Mouse (Mus musculus) liver, embryonic 14.5 days (tissue): Measurements from ENCODE around the gene Zfp114.

Experiments used
- CTCF ChIP-seq: IDR thresholded peaks from 2 replicates; pipeline ENCODE4 v1.5.1; 2016; ENCODE audit warnings: antibody characterized with exemption, low read depth, control low read depth
- EP300 ChIP-seq: IDR thresholded peaks from 2 replicates; pipeline ENCODE4 v1.6.1; 2016; ENCODE audit warnings: antibody characterized with exemption, low read depth

GRCm38 (mm10) chr7:24191361-24191760 is 16.5 kb downstream of the Zfp114 start:
- TF ChIP-seq CTCF, result no peak
- TF ChIP-seq EP300, result no peak
